Mouse (Mus musculus) heart, adult 2 months (tissue): ENCODE data around the gene Lamb3. TPM values are rescaled to one million over a fixed set of nuclear protein-coding genes. Genes with fewer than 3 reads are reported as not detected.

ENCODE experiments used
- DNase-seq, 2 experiments: peaks; one replicate each; pipeline ENCODE4 v3.0.0; 2021
- H3K27ac ChIP-seq: fragments of 200-600 bp; 2 replicates; pipeline ENCODE4 v1.8.1; 2022
- H3K27me3 ChIP-seq: fragments of 200-500 bp; 2 replicates; pipeline ENCODE4 v1.6.1; 2012; ENCODE audit warnings: mild to moderate bottlenecking, low read length, inconsistent platforms, mixed read lengths; ENCODE audit not compliant: control insufficient read depth, insufficient read depth
- H3K36me3 ChIP-seq: fragments of 200-500 bp; 2 replicates; pipeline ENCODE4 v1.6.1; 2012; ENCODE audit warnings: low read length, inconsistent platforms; ENCODE audit not compliant: control insufficient read depth, insufficient read depth
- H3K4me1 ChIP-seq: fragments of 200-500 bp; 2 replicates; pipeline ENCODE4 v1.6.1; 2011; ENCODE audit warnings: low read length; ENCODE audit not compliant: control insufficient read depth, insufficient read depth
- H3K4me3 ChIP-seq: fragments of 200-600 bp; 2 replicates; pipeline ENCODE4 v1.8.1; 2022
- H3K79me2 ChIP-seq: fragments of 200-500 bp; replicated peaks from 2 replicates; pipeline ENCODE4 v1.6.1; 2012; ENCODE audit warnings: mild to moderate bottlenecking, inconsistent platforms, low read length, moderate library complexity, mixed read lengths; ENCODE audit not compliant: control insufficient read depth, insufficient read depth
- H3K9ac ChIP-seq: fragments of 200-500 bp; 2 replicates; pipeline ENCODE4 v1.6.1; 2012; ENCODE audit warnings: low read depth, mild to moderate bottlenecking, control low read depth, inconsistent platforms, low read length, mixed read lengths
- CTCF ChIP-seq: fragments of 200-600 bp; IDR thresholded peaks from 2 replicates; pipeline ENCODE4 v1.8.1; 2022; ENCODE audit warnings: antibody characterized with exemption, mild to moderate bottlenecking, moderate library complexity
- EP300 ChIP-seq: fragments of 200-500 bp; IDR thresholded peaks from 2 replicates; pipeline ENCODE4 v1.6.1; 2011; ENCODE audit warnings: low read depth, low read length, control low read depth; ENCODE audit not compliant: insufficient read depth
- POLR2A ChIP-seq: fragments of 200-500 bp; IDR thresholded peaks from 2 replicates; pipeline ENCODE4 v1.6.1; 2011; ENCODE audit warnings: mild to moderate bottlenecking, low read depth, low read length, control low read depth; ENCODE audit not compliant: insufficient read depth
- WGBS: fragments of 180-500 bp; shearing (Covaris S2); methylation state at CpG from one replicate; pipeline ENCODE4 v1.1.7; 2018; 5-methylcytosine and 5-hydroxymethylcytosine counted together
- intact Hi-C: fragments of 180-260 bp; cut with DNase I; formaldehyde crosslinking; loops from one replicate; pipeline ENCODE4 v1.15.1; 2025
- polyA plus RNA-seq: library from polyadenylated mRNA; depleted of rRNA; stranded (reverse); fragments of >200 nt; gene quantifications from 2 replicates; pipeline ENCODE4 v1.2.3, GENCODE M21; 2012
- total RNA-seq, 2 experiments: library from RNA; stranded (reverse); gene quantifications; 2 replicates each; pipeline ENCODE4 v1.2.3; 2021

The Lamb3 gene
- total and polyA plus RNA-seq, 3 experiments = 9.2 to 11.9 (median 11.4) TPM

DNA sequence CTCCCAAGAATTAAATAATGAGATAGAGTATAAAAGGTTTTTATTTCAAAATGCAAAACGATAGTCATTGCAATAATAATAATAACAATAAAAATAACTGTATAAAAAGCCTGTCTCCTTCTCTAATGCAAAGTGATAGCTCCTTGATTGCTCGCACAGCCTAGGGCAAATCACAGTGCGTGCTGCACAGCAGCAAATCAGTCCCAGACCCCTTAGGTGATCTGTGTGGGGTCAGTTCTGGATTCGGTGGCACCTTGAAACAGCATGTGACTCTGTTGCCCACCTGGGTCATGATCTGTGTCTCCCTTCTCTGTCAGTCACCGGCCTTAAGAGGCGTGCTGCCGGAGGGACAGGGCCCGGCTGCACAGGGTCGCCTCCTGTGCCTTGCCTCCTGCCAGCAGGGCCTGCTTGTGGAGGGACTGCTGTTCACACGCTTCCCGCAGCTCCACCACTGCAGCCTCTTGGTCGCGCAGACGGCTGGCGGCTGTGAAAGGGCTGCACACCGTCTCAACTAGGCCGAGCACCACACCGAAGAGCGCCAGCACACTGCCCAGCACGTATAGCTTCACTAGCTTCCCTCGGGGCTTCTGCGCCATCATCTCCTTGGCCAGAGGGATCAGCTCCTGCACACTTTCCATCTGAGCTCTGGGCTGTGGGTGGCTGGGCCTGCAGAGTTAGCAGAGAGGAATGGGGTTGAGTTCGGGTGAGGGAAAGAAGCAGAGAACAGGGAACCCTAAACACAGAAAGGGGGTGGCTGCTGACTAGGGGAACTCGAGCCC lies 64.8 kb downstream of the Lamb3 start:
- WGBS = 21% methylated on average over 24 of the region's 24 CpGs
- intact Hi-C loops = loop anchor here (5.0 kb wide), 1 partner anchor 110 kb away; no protein-coding TSS in a partner anchor
- Histone ChIP-seq H3K9ac (peak overlapping the region; percentile 77), H3K4me1 (peaks cover 4% of the 10 kb centered on the region), H3K4me3 (peak overlapping the region; percentile 67), H3K27me3 (no peaks in the 10 kb centered on the region), H3K36me3 (peaks cover 4% of the 10 kb centered on the region; the same call in 1 of the 2 replicates), H3K79me2 (no peaks in the 10 kb centered on the region), H3K27ac (peak overlapping the region; percentile 81)
- TF ChIP-seq POLR2A (no peak), CTCF (no peak), EP300 (no peak)
- peak; percentile 56 to 67 for DNase-seq

DNA sequence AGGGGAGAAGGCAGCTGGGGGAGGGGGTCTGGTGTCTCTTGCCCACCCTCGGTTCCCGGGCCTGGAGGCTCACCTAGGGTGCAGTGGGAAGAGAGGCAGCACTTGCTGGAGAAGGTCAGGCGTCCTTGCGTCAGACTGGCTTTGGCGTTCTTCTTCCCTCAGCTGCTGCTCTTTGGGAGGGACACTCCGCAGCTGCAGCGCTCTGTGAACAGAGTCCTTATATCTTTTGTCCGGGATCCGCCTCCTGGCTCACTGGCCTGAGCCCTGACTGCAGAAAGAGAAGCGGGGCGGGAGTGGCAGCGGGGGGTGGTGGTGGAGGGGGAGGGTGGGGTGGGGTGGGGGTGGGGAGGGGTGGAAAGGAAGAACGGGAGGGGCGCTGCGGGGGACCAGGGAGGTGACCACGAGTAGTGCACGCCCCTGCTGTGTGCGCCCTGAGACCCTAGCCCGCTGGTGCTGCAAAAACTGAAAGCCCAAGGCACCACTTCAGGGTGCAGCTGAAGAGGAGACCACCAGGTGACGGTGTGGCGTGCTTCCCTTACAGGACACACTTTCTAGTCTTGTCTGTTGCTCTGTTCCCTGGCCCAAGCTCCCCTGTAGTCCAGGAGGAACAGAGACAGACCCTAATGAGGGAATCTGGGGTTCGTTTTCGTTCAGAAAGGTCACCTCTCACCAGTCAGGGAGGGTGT lies 65.6 kb downstream of the Lamb3 start, which contains the start of gene G0s2:
G0s2 (minus strand) TSS at position 302 of the 686 bp plus-strand sequence.
- DNase-seq = peak; percentile 87 to 91
- Histone ChIP-seq H3K36me3 (peaks cover 4% of the 10 kb centered on the region; the same call in 1 of the 2 replicates), H3K27me3 (no peaks in the 10 kb centered on the region), H3K9ac (peak within 1 kb of the TSS; percentile 86), H3K4me3 (peak within 1 kb of the TSS; percentile 67), H3K4me1 (peaks cover 4% of the 10 kb centered on the region), H3K79me2 (no peaks in the 10 kb centered on the region), H3K27ac (peak within 1 kb of the TSS; percentile 90)
- WGBS = 2% methylated on average over 23 of the region's 23 CpGs
- intact Hi-C loops = loop anchor here (1.0 to 5.0 kb wide), 2 partner anchors 42 to 109 kb away; no protein-coding TSS in a partner anchor
- peak; percentile 60 for TF ChIP-seq CTCF
- peak; percentile 100 for TF ChIP-seq POLR2A
- peak; percentile 90 for TF ChIP-seq EP300

DNA sequence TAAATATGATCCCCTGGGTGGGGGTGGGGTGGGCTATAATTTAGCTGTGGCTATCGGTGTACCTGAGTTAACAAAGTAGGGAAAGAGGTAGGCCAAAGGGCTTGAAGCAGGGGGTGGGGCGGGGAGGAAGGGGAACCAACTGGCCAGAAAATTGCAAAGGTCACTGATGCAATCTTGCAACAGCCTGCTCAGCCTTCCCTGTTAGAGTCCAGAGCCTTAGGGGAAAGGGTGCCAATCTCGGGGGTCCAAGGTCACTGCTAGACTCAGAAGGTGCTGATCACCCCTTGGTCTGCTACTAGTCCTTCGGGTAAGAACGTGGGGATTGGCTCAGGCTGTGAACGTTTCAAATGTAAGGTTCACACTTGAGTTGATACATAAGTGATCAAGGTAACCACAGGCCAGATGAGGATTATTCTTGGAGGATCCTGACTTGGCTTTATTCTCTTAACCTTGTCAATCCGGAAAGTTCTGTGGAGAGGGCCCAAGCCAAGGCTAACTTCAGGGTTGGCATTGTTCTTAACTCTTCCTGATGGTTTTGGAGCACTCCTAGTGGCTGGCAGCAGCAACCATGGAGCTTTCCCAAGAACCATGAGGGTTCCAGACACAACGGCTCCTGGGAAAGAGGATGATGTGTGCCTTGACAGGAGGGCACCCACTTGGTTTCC lies 67.0 kb downstream of the Lamb3 start:
- no peak overlapping the region for H3K4me3 ChIP-seq
- H3K27me3 ChIP-seq = no peaks in the 10 kb centered on the region
- WGBS = 69% methylated on average over 8 of the region's 8 CpGs
- TF ChIP-seq POLR2A (no peak), CTCF (peak; percentile 19; the same call in 1 of the 2 replicates), EP300 (no peak)
- H3K9ac ChIP-seq = no peak overlapping the region
- peaks cover 6% of the 10 kb centered on the region for H3K4me1 ChIP-seq
- no peaks in the 10 kb centered on the region for H3K79me2 ChIP-seq
- H3K36me3 ChIP-seq = peaks cover 4% of the 10 kb centered on the region; the same call in 1 of the 2 replicates
- intact Hi-C loops = loop anchor here (5.0 kb wide), 1 partner anchor 108 kb away; no protein-coding TSS in a partner anchor
- no peak for DNase-seq
- no peak overlapping the region for H3K27ac ChIP-seq

DNA sequence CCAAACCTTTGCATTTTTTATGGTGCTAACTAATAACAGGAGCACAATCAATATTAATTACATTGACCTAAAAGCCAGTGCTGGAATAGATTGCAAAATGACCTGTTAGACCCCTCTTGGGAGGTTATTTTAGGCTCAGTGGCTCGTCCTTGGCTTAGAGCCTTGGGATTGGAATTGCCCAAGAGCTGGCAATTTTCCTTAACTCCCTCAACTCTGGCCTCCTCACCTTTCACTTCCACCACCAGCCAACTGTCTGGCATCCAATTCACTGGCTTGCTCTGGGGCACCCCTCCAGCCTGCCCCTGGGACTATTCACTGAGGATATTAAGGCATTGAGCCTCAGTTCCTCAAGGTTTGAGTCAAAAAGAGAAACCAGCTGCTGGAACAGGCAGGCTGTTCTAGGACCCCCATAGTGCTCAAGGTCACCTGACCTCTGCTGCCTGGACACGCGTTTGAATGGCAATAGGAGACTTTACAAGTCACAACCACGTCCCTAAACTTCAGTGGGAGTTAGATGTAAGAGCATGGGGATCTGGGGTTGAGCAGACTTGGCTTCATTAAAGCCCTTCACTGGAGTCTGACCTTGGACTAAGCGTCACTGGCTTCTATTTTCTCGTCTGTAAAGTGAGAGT lies 71.0 kb downstream of the Lamb3 start:
- no peaks in the 10 kb centered on the region for H3K27me3 ChIP-seq
- H3K9ac ChIP-seq = no peak overlapping the region
- no peak overlapping the region for H3K4me3 ChIP-seq
- peak overlapping the region; percentile 40 for H3K27ac ChIP-seq
- peak; percentile 56 to 70 for DNase-seq
- H3K79me2 ChIP-seq = no peaks in the 10 kb centered on the region
- no peaks in the 10 kb centered on the region for H3K36me3 ChIP-seq
- WGBS = 52% methylated on average over 6 of the region's 6 CpGs
- TF ChIP-seq EP300 (no peak), POLR2A (no peak), CTCF (no peak)
- intact Hi-C loops = no loop called here
- peaks cover 3% of the 10 kb centered on the region; the same call in 1 of the 2 replicates for H3K4me1 ChIP-seq

DNA sequence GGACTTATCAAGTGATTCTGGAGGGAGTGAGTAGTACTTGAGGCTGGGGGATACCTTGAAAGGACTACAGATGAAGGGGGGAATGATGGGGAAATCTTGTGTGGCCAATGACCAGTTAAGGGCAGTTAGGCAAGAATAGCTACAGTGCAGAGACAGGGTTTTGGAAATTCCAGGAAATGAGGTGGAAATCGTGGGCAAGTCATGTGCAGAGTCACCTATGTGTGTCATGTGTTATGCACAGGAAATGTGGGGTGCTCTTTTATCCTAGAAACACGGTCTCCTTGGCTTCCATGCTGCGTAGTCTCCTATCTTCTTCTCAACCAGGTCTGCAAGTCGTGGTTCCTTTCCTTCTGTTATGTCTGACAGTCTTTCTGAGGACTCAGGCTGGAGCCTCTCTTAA lies 72.0 kb downstream of the Lamb3 start:
- no peaks in the 10 kb centered on the region for H3K79me2 ChIP-seq
- TF ChIP-seq POLR2A (no peak), EP300 (no peak), CTCF (no peak)
- DNase-seq = no peak
- H3K4me3 ChIP-seq = no peak overlapping the region
- peaks cover 3% of the 10 kb centered on the region; the same call in 1 of the 2 replicates for H3K4me1 ChIP-seq
- no peaks in the 10 kb centered on the region for H3K36me3 ChIP-seq
- WGBS = 66% methylated on average over 4 of the region's 4 CpGs
- intact Hi-C loops = no loop called here
- H3K27me3 ChIP-seq = no peaks in the 10 kb centered on the region
- no peak overlapping the region for H3K9ac ChIP-seq
- H3K27ac ChIP-seq = no peak overlapping the region
